Mouse (Mus musculus): ENCODE results near the gene Aldh9a1. TPM values are rescaled to one million over a fixed set of nuclear protein-coding genes. Genes with fewer than 3 reads are reported as not detected.

The Aldh9a1 gene
- polyA plus RNA-seq, 1 experiment from 2014 or later = 36.0 TPM

DNA sequence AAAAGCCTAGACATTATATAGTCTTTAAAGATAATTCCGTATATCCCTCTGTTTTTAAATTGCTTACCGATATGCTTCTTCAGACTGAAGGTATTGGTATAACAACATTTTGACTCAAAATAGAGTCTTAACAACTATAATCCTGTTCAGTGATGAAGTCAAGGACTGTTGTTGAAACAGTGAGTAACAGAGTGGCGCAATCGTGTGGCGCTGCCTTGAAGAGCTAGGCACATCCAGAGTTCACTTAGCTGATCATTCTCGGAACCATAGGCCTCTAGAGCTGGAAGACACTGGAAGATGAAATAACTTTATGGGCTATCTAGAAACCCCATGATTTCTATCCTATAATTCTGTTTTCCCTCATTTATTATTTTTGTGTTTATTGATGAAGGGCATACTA lies 28.1 kb upstream of the Aldh9a1 start:
- Histone ChIP-seq H3K27me3 (ENCODE audit: control insufficient read depth, insufficient read depth, low read length) (no peaks in the 10 kb centered on the region), H3K36me3 (ENCODE audit: control insufficient read depth, insufficient read depth, low read length) (peaks cover 6% of the 10 kb centered on the region), H3K27ac (ENCODE audit: low read depth, low read length) (no peak overlapping the region), H3K4me1 (ENCODE audit: control insufficient read depth, insufficient read depth, low read length) (no peaks in the 10 kb centered on the region), H3K4me2 (ENCODE audit: low read depth) (no peak overlapping the region), H3K4me3 (ENCODE audit: low read depth, low read length) (no peak overlapping the region), H3K9ac (ENCODE audit: low read length) (no peak overlapping the region), H3K9me3 (ENCODE audit: control insufficient read depth, low read length) (no peaks in the 10 kb centered on the region)
- 96% methylated on average over 6 of the region's 6 CpGs for WGBS
- no peak for DNase-seq (ENCODE audit: low spot score)
- ATAC-seq (ENCODE audit: insufficient read depth, low FRiP score, low TSS enrichment) = no peak

DNA sequence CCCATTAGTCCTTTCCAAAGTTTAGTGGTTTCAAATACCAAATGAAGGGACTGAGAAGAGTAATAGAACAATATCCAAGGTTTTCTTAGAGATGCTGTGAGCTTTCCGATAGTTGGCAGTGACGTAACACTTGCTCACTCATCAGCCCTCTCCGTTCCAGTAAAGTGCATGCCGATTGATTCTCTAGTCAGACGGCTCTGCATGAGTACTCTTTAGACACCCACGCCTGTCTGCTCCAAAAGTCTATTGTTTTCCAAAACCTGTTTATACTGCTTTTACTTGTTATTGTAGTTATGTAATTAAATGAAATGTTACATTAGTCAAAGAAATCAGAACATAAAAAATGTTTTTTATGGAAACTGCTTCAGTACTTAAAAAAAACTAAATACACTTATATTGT lies 21.0 kb upstream of the Aldh9a1 start:
- Histone ChIP-seq H3K27ac (ENCODE audit: low read depth, low read length) (no peak overlapping the region), H3K4me1 (ENCODE audit: control insufficient read depth, insufficient read depth, low read length) (no peaks in the 10 kb centered on the region), H3K36me3 (ENCODE audit: control insufficient read depth, insufficient read depth, low read length) (peaks cover 3% of the 10 kb centered on the region; the same call in 1 of the 2 replicates), H3K27me3 (ENCODE audit: control insufficient read depth, insufficient read depth, low read length) (no peaks in the 10 kb centered on the region), H3K4me3 (ENCODE audit: low read depth, low read length) (no peak overlapping the region), H3K4me2 (ENCODE audit: low read depth) (no peak overlapping the region), H3K9me3 (ENCODE audit: control insufficient read depth, low read length) (no peaks in the 10 kb centered on the region), H3K9ac (ENCODE audit: low read length) (no peak overlapping the region)
- ATAC-seq (ENCODE audit: insufficient read depth, low FRiP score, low TSS enrichment) (no peak), DNase-seq (ENCODE audit: low spot score) (no peak)
- 94% methylated on average over 6 of the region's 6 CpGs for WGBS

DNA sequence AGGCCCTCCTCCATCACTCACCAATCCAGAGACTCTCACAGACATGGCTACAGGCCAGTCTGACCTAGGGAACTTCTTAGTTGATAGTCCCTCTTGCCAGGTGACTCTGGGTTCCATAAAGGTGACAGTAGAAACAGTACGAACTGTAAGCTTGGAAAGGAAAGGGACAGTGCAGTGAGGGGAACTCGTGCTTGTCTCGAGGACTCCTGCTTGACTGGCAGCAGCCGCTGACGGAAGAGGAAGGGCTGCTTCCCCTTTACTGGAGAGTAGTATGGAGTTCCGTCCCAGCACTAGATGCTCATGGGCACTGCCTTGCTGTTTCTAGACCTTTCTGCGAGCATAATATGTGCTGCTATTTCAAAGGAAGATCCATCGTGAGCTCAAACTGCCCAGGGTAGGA lies 18.7 kb upstream of the Aldh9a1 start:
- no peak overlapping the region for H3K4me3 ChIP-seq (ENCODE audit: low read depth, low read length)
- no peaks in the 10 kb centered on the region for H3K4me1 ChIP-seq (ENCODE audit: control insufficient read depth, insufficient read depth, low read length)
- peaks cover under 1% of the 10 kb centered on the region; the same call in 1 of the 2 replicates for H3K36me3 ChIP-seq (ENCODE audit: control insufficient read depth, insufficient read depth, low read length)
- ATAC-seq (ENCODE audit: insufficient read depth, low FRiP score, low TSS enrichment) = no peak
- no peaks in the 10 kb centered on the region for H3K9me3 ChIP-seq (ENCODE audit: control insufficient read depth, low read length)
- no peak for DNase-seq (ENCODE audit: low spot score)
- no peaks in the 10 kb centered on the region for H3K27me3 ChIP-seq (ENCODE audit: control insufficient read depth, insufficient read depth, low read length)
- no peak overlapping the region for H3K27ac ChIP-seq (ENCODE audit: low read depth, low read length)
- 89% methylated on average over 8 of the region's 8 CpGs for WGBS
- no peak overlapping the region for H3K9ac ChIP-seq (ENCODE audit: low read length)
- no peak overlapping the region for H3K4me2 ChIP-seq (ENCODE audit: low read depth)

DNA sequence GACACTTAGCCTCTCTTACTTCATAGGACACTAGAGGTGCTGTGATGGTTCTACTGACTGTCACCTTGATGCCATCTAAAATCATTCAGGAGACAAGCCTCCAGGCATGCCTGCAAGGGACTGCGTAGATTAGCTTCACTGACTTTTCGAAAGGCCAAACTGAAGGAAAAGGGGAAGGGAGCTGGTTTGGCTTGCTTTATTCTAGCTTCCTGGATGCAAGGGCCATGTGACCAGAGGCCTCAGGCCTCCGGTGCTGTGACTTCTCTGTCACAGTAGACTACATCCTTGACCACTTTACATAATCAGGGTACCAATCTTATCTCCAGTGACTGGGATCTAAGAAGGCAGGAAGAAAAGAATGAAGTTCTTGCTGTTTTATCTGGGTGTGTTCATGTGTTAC lies 13.4 kb upstream of the Aldh9a1 start:
- Histone ChIP-seq H3K9ac (ENCODE audit: low read length) (no peak overlapping the region), H3K27me3 (ENCODE audit: control insufficient read depth, insufficient read depth, low read length) (0 out of 2 replicates have a peak, but pooled peaks cover 4% of the 10 kb centered on the region), H3K4me1 (ENCODE audit: control insufficient read depth, insufficient read depth, low read length) (no peaks in the 10 kb centered on the region), H3K27ac (ENCODE audit: low read depth, low read length) (no peak overlapping the region), H3K9me3 (ENCODE audit: control insufficient read depth, low read length) (no peaks in the 10 kb centered on the region), H3K36me3 (ENCODE audit: control insufficient read depth, insufficient read depth, low read length) (no peaks in the 10 kb centered on the region; the same call in 1 of the 2 replicates), H3K4me2 (ENCODE audit: low read depth) (no peak overlapping the region), H3K4me3 (ENCODE audit: low read depth, low read length) (no peak overlapping the region)
- ATAC-seq (ENCODE audit: insufficient read depth, low FRiP score, low TSS enrichment) (no peak), DNase-seq (ENCODE audit: low spot score) (no peak)
- 95% methylated on average over 3 of the region's 3 CpGs for WGBS

DNA sequence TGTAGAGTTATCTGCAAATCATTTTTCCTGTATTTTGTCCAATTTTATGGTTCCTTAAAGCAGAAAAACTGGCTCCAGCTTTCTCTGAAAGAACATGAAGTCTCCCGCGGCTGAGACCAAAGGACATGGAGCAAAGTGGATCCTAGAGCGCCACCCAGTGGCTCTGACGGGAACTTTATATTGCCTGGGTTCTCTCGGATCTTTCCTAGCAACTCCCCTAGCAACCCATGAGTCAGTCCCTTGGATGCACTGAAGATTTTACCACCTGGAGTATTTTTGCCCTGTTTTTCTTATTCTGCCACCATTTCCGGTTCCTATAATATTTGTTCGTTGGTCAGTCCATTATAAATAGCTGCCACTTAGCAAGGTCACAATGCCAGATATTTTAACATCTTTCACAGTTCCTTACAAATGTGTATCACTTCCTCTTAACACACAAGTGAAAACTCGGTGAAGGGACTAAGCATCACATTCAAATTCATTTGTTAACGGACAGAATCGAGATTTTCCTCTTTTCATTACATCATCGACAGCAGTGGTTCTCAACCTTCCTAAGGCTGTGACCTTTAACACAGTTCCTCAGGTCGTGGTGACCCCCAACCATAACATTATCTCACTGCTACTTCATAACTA lies 12.2 kb upstream of the Aldh9a1 start:
- 21% methylated on average over 12 of the region's 12 CpGs for WGBS
- H3K4me3 ChIP-seq (ENCODE audit: low read depth, low read length) = no peak overlapping the region
- ATAC-seq (ENCODE audit: insufficient read depth, low FRiP score, low TSS enrichment) (peak; percentile 56; the same call in 1 of the 2 replicates), DNase-seq (ENCODE audit: low spot score) (peak; percentile 90)
- H3K36me3 ChIP-seq (ENCODE audit: control insufficient read depth, insufficient read depth, low read length) = no peaks in the 10 kb centered on the region
- 0 out of 2 replicates have a peak, but pooled peaks cover 4% of the 10 kb centered on the region for H3K27me3 ChIP-seq (ENCODE audit: control insufficient read depth, insufficient read depth, low read length)
- no peak overlapping the region for H3K9ac ChIP-seq (ENCODE audit: low read length)
- no peak overlapping the region for H3K27ac ChIP-seq (ENCODE audit: low read depth, low read length)
- no peak overlapping the region for H3K4me2 ChIP-seq (ENCODE audit: low read depth)
- no peaks in the 10 kb centered on the region for H3K4me1 ChIP-seq (ENCODE audit: control insufficient read depth, insufficient read depth, low read length)
- H3K9me3 ChIP-seq (ENCODE audit: control insufficient read depth, low read length) = no peaks in the 10 kb centered on the region

DNA sequence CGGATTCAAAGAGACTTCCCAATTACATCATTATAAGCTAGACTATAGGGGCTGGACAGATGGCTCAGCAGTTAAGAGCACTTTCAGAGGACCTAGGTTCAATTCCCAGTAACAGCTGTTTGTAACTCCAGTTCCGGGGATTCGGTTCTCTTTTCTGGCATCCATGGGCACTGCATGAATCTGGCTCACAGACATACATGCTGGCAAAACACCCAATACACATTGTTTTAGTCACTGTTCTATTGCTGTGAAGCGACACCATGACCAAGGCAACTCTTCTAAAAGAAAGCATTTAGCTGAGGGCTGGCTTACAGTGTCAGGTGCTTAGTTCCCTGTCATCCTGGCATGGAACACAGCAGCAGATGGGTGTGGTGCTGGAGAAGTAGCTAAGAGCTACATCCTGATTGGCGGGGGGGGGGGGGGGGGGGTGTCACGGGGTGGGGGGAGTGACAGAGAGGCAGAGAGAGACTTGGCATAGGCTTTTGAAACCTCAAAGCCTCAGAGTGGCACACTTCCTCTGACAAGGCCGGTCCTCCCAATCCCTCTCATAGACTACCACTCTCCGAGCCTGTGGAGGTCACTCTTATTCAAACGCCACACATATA lies 10.5 kb upstream of the Aldh9a1 start:
- H3K27ac ChIP-seq (ENCODE audit: low read depth, low read length) = no peak overlapping the region
- H3K4me3 ChIP-seq (ENCODE audit: low read depth, low read length) = no peak overlapping the region
- no peaks in the 10 kb centered on the region for H3K9me3 ChIP-seq (ENCODE audit: control insufficient read depth, low read length)
- H3K4me2 ChIP-seq (ENCODE audit: low read depth) = no peak overlapping the region
- DNase-seq (ENCODE audit: low spot score) = no peak
- no peak overlapping the region for H3K9ac ChIP-seq (ENCODE audit: low read length)
- 0 out of 2 replicates have a peak, but pooled peaks cover 4% of the 10 kb centered on the region for H3K27me3 ChIP-seq (ENCODE audit: control insufficient read depth, insufficient read depth, low read length)
- 79% methylated on average over 8 of the region's 9 CpGs for WGBS
- ATAC-seq (ENCODE audit: insufficient read depth, low FRiP score, low TSS enrichment) = no peak
- no peaks in the 10 kb centered on the region for H3K4me1 ChIP-seq (ENCODE audit: control insufficient read depth, insufficient read depth, low read length)
- no peaks in the 10 kb centered on the region for H3K36me3 ChIP-seq (ENCODE audit: control insufficient read depth, insufficient read depth, low read length)

DNA sequence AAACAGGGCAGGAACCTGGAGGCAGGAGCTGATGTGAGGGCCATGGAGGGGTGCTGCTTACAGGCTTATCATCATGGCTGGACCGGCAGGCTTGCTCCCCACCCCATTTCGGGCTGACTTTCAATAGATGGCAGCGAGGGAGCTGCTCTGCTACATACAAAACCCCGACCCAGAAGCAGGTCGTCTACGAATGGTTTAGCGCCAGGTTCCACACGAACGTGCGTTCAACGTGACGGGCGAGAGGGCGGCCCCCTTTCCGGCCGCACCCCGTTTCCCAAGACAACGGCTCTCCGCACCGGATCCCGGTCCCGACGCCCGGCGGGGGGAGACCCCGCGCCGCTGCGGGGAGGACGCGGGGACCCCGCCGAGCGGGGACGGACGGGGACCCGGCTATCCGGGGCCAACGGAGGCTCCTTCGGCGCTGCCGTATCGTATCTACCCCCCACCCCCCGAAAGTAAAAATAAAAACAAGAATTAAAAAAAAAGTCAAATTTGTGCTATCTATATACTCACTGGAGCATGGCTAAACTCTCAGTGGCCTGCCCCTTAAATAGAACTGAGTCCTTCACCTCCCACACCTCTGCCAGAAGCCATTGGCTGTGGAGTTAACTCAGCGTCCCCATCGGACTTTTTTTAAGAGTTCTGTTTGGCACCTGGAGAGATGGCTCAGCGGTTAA lies 9.5 kb upstream of the Aldh9a1 start:
- H3K9ac ChIP-seq (ENCODE audit: low read length) = peak overlapping the region; percentile 41
- ATAC-seq (ENCODE audit: insufficient read depth, low FRiP score, low TSS enrichment) = 0 out of 2 replicates have a peak, but pooled peaks have one; percentile 42

DNA sequence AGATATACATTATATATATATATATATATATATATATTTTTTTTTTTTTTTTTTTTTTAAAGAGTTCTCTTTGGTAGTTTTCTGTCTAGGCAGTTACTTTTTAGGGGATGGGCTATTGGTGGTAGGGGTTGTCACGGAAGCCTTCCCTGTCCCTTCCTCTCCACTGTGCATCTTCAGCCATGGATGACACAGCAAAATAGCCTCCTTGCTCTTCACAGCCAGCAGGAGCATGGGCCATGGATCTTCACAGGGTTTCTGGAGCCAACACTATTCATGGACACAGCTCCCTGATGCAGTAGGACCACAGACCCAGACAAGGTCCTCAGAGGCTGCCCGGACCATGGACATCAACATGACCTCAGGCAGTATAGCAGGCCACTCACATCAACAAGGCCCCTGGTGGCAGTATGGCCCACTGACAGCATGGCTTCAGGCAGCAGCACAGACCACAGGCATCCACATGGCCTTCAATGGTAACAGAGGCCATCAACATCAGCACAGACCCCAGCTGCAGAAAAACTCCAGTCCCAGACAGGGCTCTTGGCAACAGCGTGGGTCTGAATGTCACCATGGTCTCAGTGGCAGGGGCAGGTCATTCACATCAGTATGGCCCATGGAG lies 8.8 kb upstream of the Aldh9a1 start:
- no peak for ATAC-seq (ENCODE audit: insufficient read depth, low FRiP score, low TSS enrichment)
- H3K4me3 ChIP-seq (ENCODE audit: low read depth, low read length) = no peak overlapping the region
- H3K4me1 ChIP-seq (ENCODE audit: control insufficient read depth, insufficient read depth, low read length) = no peaks in the 10 kb centered on the region
- H3K9me3 ChIP-seq (ENCODE audit: control insufficient read depth, low read length) = no peaks in the 10 kb centered on the region
- DNase-seq (ENCODE audit: low spot score) = no peak
- no peaks in the 10 kb centered on the region for H3K36me3 ChIP-seq (ENCODE audit: control insufficient read depth, insufficient read depth, low read length)
- H3K27me3 ChIP-seq (ENCODE audit: control insufficient read depth, insufficient read depth, low read length) = 0 out of 2 replicates have a peak, but pooled peaks cover 4% of the 10 kb centered on the region
- 86% methylated on average over 3 of the region's 3 CpGs for WGBS
- H3K27ac ChIP-seq (ENCODE audit: low read depth, low read length) = no peak overlapping the region
- H3K4me2 ChIP-seq (ENCODE audit: low read depth) = no peak overlapping the region
- no peak overlapping the region for H3K9ac ChIP-seq (ENCODE audit: low read length)

More for the DNA sequence above, 9.5 kb upstream of the Aldh9a1 start:
- 2% methylated on average over 44 of the region's 47 CpGs for WGBS
- H3K27me3 ChIP-seq (ENCODE audit: control insufficient read depth, insufficient read depth, low read length) = 0 out of 2 replicates have a peak, but pooled peaks cover 4% of the 10 kb centered on the region
- H3K4me2 ChIP-seq (ENCODE audit: low read depth) = peak overlapping the region; percentile 70
- H3K4me1 ChIP-seq (ENCODE audit: control insufficient read depth, insufficient read depth, low read length) = no peaks in the 10 kb centered on the region
- peak overlapping the region; percentile 39 for H3K4me3 ChIP-seq (ENCODE audit: low read depth, low read length)
- DNase-seq (ENCODE audit: low spot score) = peak; percentile 24
- no peak overlapping the region for H3K27ac ChIP-seq (ENCODE audit: low read depth, low read length)
- H3K9me3 ChIP-seq (ENCODE audit: control insufficient read depth, low read length) = no peaks in the 10 kb centered on the region
- no peaks in the 10 kb centered on the region for H3K36me3 ChIP-seq (ENCODE audit: control insufficient read depth, insufficient read depth, low read length)
